Mouse (Mus musculus) gastrocnemius, adult 18-20 months (tissue): ENCODE measurements around the gene Rere. TPM values are rescaled to one million over a fixed set of nuclear protein-coding genes. Genes with fewer than 3 reads are reported as not detected.

ENCODE experiments used
- DNase-seq: peaks from one replicate; pipeline ENCODE4 v3.0.0; 2021; ENCODE audit warnings: low spot score
- total RNA-seq, 2 experiments: library from RNA; stranded (reverse); gene quantifications; 2 replicates each; pipeline ENCODE4 v1.2.3; 2021

Rere gene
- total RNA-seq, 2 experiments from 2014 or later: 66.1 to 70.4 TPM

DNA sequence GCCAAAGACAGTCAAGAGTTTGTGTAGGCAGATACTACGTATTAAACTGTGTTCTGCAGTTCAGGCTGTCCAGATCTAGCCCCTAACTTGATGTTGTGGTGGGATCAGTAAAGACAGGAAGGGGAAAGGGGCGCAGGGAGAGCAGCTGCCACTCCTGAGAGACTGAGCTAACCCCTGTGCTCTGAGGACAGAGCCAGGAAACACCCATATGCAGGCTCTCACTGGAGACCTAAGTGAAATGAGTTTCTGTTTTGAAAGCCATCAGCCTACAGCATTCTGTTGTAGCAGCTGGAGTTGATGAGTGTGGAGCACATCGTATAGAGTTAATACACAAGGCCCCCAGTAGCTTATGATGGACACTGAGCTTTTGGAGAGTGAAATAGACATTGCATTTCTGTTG is 101.1 kb downstream of the Rere start:
- DNase-seq: no peak

DNA sequence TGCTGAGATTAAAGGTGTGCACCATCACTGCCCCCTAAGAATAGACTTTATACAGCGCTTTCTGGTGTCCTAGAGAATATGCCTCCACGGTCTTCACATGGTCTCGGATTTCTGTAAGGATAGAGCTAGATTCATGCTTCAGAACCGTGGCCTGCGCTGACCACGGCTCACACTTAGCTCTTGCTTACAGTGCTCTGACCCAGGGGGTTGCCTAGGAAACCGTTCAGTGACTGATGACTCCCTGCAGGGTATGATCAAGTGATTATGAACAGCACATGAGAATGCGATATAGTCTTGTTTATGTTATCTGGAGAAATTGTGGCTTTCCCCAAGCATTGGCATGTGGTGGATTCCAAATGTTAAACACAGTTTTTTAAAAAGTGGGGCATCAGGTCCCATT is 103.0 kb downstream of the Rere start:
- no peak for DNase-seq

DNA sequence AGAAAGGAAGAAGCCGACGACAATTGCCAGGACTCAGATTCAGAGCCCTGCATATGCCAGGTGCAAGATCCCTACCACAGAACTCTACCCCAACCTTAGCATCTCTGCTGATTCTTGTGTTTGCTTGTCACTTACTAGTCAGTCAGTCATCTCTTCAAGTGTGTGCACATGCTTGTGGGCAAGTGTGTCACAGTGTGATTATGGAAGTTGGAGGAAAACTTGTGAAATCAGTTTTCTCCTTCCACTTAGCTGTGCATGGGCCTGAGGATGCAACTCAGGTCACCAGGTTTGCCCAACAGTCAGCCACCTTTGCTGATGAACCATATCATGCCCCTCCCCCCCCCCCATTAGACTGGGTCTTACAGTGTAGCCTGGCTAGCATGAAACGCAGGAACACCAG is 103.5 kb downstream of the Rere start:
- no peak for DNase-seq

DNA sequence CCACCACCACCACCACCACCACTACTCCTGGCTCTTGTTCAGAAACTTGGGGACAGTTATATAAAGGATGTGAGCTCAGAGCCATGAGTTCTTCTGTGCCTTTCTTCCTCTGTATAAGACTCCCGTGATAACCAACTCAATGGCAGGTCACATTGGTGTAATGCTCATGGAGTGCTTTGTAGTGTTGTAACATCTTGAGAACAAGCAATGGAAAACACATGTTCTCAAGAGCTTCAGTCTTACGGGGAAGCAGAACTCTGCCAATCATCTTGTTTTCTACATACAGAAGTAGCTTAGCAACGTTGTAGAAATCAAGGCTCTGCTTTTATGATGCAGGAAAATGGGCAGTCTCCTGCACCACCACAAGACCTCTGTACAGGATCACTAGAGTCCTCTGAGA is 107.1 kb downstream of the Rere start:
- DNase-seq: no peak

DNA sequence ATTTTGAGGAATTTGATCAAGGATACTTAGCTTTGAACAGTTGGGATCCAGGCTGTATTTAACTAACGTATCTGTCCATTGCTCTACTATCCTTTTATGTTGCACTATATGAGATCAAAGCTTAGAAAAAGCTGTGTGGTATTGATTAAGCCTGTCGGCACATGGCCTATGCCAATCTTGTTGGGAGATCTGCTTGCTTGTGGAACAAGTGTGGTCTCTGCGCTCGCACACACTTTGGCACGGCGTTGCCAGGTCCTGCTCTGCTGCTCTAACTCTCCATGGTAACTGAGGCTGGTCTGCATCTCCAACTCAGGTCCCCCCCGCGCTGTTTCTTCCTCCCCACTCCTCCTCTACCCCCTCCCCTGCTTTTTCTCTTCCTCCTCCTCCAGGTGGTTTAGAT is 112.2 kb downstream of the Rere start:
- DNase-seq: no peak

DNA sequence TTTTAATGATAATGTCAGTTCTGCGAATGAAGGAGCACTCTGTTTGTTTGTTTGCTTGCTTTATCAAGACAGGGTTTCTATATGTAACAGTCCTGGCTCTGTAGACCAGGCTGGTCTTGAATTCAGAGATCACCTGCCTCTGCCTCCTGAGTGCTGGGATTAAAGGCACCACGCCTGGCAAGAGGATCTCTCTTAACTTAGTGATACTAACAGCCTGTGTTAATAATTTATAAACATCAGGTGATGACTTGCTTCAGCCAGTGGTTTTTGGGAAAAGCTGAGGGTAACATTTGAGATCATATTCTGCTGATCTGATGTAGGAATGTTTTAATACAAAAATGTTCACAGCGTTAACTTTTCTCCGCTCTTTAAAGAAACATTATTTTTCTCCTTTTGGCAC is 112.6 kb downstream of the Rere start:
- no peak for DNase-seq

DNA sequence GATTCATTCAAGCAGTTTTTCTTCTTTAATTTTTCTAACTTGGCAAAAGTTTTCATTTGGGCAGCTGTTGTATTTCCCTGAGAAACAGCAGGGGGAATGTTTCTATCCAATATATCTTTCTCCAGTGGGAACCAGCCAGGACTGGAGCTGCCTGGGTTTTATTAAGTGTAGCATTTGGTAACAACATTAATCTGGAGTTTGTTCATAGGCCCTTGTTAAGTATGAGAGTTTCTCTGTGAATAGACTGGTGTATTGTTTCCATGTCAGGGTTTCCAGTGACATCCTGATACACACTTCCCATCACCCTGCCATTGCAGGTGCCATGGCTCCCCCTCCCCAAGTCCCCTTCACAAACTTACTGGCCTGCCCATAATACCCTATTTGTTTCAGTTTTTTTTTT is 114.9 kb downstream of the Rere start:
- DNase-seq: no peak

DNA sequence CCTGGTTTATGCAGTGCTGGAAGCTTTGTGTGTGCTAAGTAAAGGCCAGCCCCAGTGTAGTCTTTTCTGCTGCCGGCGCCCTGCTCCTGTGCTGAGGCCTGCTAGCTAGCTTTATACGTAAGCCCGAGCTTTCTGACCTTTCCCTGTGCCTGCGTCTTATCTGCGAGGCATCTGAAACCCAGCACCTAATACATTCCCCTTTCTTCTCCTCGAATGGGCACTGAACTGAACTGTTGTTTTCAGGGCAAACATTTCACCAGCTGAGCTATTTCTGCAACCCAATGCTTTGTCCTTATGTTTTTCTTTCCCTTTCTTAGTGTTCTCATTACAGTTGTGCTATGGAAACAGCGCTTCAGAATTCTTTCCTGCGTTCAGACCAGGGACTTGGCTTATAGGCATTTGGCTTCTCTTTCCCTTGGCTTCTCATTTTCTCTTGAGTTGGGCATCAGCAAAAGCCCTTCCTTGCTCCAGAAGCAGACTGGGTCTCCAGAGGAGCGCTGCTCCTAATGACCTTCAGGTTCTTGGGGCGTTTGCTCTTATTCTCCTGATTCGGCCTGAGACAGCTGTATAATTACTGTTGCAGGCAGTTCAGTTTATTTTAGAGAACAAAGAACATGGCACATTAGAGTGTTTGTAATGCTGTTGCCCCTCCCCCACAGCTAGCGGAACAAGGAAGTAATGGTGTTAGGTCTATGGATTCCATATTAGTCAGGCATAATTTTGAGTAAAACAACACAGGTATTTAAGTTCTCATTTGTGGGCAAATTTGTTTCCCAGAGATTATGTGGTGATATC is 115.6 kb downstream of the Rere start:
- no peak for DNase-seq

DNA sequence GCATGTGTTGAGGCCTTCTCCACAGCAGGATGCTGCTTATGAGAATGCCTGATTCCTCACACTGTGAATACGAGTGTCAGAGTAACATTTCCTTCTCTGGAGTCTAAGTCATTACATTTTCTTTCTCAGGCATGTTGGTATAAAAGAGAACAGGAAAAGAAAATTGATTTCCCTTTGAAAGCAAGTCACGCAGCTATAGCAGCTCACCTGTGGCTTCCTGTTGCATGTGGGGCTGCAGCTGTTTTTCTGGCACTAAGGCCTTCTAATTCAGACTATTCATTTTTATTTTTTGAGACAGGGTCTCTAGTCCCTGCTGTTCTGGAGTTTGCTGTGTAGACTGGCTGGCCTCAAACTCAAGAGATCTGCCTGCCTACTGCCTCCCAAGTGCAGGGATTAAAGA is 117.6 kb downstream of the Rere start:
- no peak for DNase-seq

DNA sequence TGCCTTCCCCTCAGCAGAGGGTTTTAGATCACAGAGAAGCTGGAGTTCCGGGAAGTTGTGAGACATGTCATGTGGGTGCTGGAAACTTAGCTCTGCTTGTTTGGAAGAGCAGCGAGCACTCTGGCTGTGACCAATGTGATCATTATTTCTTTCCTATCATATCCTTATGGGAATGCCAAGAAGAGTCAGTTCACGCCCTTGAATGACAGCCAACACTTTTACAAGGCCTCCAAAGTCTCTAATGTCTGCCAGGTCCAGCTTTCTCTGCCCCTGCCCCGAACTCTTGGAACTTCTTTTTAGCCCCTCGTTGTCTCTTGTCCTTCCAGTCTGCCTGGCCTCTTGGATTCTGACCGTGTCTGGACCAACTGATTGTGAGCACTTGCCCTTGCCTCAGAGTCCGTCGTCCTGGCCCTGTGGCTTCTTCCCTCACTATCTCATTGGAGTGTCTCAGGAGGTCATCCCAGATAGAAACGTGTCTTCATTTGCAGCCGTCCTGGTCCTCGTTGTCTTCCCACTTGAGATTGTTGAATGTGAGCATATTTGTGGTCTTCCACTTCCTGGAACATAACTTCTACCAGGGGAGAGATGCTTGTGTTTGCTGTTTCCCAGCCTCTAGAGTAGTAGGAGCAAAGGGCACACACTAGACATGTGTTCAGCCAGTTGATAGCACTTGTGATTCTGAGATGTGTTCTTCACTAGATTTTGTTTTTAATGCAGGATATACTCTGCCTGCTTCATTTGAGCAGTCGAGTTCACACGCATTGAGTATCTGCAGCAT is 120.6 kb downstream of the Rere start:
- DNase-seq: peak; percentile 42

DNA sequence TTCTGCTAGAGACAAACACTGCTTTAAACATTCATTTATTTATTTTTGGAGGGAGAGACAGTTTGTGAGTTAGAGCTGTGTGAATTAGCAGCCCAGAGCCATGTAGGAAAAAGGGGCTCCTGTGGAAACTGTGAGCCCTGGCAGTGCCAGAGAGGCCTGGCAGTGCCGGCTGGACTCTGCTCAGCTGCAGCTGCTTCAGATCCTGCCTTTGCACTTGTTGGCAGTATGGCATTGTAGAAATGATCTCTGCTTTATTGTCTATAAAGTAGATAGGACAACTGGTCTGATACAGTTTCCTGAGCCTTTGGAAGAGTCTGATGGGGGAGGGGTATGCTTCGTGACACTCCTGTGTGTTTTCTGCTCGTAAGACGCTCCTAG is 121.2 kb downstream of the Rere start:
- no peak for DNase-seq

DNA sequence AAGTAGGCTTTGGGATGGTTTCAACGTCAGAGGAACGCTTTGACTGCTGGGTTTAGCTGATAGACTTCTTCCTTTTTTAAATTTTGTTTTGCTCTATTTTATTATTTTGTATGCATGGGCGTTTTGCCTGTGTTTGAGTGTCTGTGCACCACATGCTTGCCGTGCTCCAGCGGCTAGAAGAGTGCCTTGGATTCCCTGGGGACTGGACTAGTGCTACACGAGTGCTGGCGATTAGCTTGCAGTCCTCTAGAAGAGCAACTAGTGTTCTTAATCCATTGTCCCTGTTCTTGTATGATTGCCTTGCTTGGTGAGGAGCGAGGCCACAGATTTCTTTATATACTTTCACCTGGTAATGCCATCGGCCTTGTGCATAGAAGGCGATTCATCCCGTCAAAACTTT is 122.5 kb downstream of the Rere start:
- peak; percentile 22 for DNase-seq

DNA sequence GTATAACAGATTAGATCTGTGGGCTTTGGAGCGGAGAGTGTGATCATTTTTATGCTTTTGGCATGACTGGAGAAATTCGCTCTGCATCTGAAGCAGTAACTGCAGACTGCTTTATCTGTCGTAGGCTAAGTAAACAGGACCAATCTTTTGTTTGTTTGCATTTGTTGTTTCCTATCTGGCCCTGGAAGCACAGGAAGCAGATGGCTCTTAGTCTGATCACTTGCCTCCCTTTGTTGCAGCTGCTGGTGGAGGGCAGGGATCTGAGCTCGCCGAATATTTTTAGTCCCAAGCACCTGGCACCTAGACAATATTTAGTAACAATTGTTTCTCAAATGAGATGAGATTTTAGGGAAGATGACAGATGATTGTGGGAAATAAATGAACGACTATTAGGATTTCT is 123.1 kb downstream of the Rere start:
- no peak for DNase-seq

DNA sequence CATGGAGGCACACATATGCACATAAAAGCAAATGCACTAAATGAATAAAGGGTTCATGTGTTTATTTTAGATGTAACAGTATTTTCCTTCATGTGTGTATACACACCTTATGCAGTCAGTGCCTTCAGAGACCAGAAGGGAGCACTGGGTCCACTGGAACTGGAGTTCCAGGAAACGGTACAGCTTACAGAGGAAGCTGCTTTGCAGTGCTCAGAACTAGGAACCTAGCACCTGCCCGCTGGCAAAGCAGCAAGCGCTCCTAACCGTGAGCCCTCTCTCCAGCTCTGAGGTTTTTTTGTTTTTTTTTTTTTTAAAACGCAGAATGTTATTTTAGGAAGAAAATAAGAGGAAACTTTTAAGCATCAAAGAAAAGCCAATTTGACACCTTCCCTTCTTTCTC is 124.3 kb downstream of the Rere start:
- DNase-seq: no peak

DNA sequence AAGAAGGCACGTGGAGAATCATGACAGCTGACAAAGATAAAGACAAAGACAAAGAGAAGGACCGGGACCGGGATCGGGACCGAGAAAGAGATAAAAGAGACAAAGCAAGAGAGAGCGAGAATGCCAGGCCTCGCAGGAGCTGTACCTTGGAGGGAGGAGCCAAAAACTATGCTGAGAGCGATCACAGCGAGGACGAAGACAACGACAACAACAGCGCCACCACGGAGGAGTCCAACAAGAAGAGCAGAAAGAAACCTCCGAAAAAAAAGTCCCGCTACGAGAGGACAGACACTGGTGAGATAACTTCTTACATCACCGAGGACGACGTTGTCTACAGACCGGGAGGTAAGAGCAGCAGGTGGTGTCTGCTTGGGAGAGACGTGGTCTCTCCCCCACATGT is 124.9 kb downstream of the Rere start:
- DNase-seq: no peak

DNA sequence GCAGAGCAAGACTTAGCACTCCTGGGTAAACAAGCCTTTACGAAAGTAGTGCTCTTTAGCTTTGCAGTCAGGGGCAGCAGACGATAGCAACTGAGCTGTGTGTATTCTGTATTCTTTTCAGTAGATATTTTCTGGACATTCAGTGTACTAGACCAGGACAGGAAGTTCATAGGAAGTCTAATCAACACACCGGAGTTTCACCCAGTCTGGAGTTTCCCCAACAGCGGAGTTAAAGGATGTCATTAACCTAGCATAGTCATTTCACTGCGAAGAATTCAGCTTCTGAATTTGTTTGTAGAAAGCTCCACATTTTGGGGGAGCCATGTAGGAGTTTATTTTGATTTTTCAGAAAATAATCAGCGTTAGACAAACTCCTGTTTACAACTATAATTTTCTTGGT is 125.4 kb downstream of the Rere start:
- no peak for DNase-seq

DNA sequence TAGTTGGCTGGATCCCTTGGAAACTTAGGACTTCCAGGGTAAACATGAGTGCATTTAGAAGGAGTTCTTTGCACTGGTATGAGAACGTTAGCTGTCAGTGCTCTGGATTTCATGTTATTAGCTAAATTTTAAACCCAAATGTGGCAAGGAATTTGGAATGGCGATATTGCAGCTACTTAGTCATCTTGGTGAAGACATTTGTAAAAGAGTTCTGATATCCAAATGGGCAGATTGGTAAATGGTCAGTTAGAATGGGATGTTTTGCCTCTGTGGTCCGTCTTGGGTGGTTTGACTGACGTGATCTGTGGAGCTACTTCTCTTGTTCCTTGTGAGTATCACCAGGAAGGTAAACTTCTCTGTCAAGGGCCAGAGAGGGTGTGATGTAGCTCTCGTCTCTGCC is 132.8 kb downstream of the Rere start:
- no peak for DNase-seq

DNA sequence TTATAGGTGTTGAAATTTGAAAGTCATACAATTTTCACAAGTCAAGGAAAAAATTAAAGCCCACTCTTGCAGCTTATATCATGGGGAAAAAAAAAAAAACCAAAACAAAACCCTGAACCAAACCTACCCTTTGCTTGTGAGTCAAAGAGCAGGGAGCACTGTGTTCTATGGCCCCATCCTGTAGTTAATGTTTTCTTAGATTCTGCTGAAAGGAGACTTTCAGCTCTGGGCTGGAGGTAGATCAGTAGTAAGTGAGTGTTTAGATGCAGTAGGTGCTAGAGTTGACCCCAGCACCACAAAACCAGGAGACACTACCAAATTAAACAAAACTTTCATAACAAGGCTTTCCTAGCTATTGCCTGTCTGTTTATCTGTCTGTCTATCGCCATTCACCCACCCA is 133.3 kb downstream of the Rere start:
- no peak for DNase-seq

DNA sequence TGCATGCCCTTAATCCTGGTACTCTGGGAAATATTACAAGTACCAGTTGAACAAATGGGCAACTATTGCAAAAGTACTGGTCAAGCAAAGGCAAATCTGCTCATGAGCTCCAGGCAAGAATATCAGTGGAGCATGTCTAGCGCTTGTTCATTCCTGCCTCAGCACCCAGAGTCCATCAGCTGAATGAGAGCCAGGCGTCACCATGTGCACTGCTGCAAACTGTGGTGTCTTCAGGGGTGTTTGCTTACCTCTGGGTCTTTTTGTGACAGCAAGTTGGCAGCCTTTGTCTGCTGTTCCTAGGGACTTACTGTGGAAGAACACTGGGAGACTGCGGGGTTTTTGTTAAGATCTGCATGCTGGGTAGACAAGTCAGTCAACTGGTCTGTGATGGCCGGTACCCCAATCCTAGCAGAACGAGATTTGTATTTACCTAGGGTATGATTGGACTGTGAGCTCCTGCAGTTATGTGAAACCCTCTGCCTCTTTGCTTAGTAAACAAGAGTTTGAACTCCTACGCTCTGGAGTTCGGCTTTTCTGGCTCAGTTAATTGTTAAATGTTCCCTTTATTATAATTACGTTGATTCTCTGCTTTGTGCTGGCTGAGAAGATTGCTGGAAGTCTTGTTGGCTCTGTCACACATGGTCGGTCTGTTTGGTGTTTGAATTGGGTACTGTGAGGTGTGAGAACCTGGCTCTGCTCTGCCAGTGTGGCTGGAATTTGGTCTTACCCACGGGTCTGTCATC is 134.0 kb downstream of the Rere start:
- DNase-seq: no peak

DNA sequence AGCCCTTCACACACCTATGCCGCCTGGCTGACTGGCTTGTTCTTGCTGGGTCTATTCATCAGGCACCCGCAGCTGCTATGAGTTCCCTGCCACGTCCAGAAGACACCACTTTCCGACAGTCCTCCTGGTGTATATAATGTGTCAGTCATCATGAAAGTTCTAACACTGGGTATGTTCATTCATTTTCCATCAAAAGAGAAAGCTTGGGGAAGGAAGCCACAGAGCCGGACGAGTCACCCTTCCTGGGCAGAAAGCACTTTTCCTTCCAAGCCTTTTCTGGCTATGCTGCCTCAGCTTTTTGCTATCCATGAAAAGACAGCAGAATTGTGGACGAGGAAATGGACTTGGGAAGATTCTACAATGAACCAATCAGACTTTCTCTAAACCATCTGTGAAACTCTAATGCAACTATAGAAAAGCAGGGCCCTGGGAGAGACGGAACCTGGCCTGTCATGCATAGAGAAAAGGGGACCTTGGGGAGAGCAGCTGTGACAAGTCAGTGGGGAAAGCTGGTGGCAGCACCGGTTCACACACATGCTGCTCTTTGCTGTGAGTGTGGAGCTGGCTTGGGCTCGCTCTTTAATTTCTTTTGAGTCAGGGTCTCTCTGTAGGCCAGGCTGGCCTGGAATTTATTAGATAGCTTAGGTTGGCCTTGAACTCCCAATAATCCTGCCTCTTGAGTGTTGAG is 139.3 kb downstream of the Rere start:
- DNase-seq: no peak

DNA sequence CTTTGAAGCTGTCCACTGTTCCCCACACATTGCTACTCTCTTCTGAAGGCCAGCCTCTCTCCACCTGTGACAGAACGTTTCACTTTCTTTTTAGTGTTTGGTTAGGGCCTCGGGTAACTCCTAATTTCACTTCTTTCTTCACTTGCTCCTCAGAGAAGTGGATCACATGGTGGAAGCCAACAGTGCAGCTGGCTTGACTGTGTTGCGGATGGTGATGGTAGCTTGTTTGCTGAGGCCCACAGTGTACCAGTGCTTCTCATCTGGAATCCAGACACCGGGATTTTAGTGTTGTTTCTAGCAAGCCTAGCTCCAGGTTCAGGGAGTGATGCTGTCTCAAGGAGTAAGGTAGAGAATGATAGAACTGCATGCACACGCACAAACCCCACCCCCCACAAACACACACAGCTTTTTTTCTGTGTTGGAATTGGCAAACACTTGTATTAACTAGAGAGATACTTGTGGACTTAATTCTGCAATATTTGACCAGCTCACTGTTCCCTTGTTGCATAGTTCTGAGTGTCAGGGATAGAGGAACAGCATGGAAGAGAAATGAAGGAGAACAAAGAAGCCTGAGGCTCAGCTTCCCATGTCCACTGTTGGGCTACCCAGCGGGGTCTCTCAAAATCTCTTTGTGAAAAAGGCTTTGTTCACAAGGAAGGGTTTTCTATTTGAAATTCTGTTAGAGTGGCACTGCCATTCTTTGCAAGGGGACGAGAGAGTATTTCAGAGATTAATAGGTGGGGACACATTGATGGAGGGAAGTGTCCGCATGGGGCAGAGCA is 144.8 kb downstream of the Rere start:
- no peak for DNase-seq
